Mouse (Mus musculus) liver, embryonic 13.5 days (tissue): ENCODE data around the gene Prim2. TPM values are rescaled to one million over a fixed set of nuclear protein-coding genes. Genes with fewer than 3 reads are reported as not detected.

ENCODE experiments used
- ATAC-seq: fragments of 200-750 bp; cut with Nextera tagmentation; 2 replicates; pipeline ENCODE4 v1.8.0; 2017; ENCODE audit warnings: low read depth, mild to moderate bottlenecking, moderate number of reproducible peaks, moderate library complexity
- DNase-seq: peaks from one replicate; pipeline ENCODE4 v3.0.0; 2022
- H3K27ac ChIP-seq: fragments of 300-500 bp; sonication (generic); 2 replicates; pipeline ENCODE4 v1.5.1; 2015; ENCODE audit warnings: moderate library complexity, mild to moderate bottlenecking, inconsistent platforms
- H3K27me3 ChIP-seq: fragments of 300-500 bp; sonication (generic); 2 replicates; pipeline ENCODE4 v1.6.1; 2015; ENCODE audit warnings: mild to moderate bottlenecking, inconsistent platforms
- H3K36me3 ChIP-seq: fragments of 300-500 bp; sonication (generic); 2 replicates; pipeline ENCODE4 v1.6.1; 2015; ENCODE audit warnings: mild to moderate bottlenecking, inconsistent platforms
- H3K4me1 ChIP-seq: fragments of 300-500 bp; sonication (generic); replicated peaks from 2 replicates; pipeline ENCODE4 v1.6.1; 2015; ENCODE audit warnings: inconsistent platforms
- H3K4me2 ChIP-seq: fragments of 300-500 bp; sonication (generic); 2 replicates; pipeline ENCODE4 v1.6.1; 2015; ENCODE audit warnings: inconsistent platforms, mild to moderate bottlenecking, moderate library complexity
- H3K4me3 ChIP-seq: fragments of 300-500 bp; sonication (generic); replicated peaks from 2 replicates; pipeline ENCODE4 v1.5.1; 2015; ENCODE audit warnings: mild to moderate bottlenecking, inconsistent platforms
- H3K9ac ChIP-seq: fragments of 300-500 bp; sonication (generic); 2 replicates; pipeline ENCODE4 v1.6.1; 2015; ENCODE audit warnings: mild to moderate bottlenecking, inconsistent platforms
- H3K9me3 ChIP-seq: fragments of 300-500 bp; sonication (generic); replicated peaks from 2 replicates; pipeline ENCODE4 v1.6.1; 2016; ENCODE audit warnings: inconsistent platforms
- WGBS: fragments of 180-500 bp; shearing (Covaris S2); methylation state at CpG from one replicate; pipeline ENCODE4 v1.1.7; 2015; ENCODE audit not compliant: insufficient replicate concordance; 5-methylcytosine and 5-hydroxymethylcytosine counted together
- polyA plus RNA-seq: library from polyadenylated mRNA; unstranded; fragments of >200 nt; fragmentation: Nextera tagmentation; extraction: Ambion mirVana; gene quantifications from 2 replicates; pipeline ENCODE4 v1.2.1, GENCODE M21; 2015

The Prim2 gene
- polyA plus RNA-seq, 1 experiment from 2014 or later, result 43.2 TPM

GRCm38 (mm10) chr1:33504371-33504770 lies 165.2 kb downstream of the Prim2 start:
- H3K4me1 ChIP-seq, result peaks cover 11% of the 10 kb centered on the region
- ATAC-seq (no peak), DNase-seq (no peak)
- H3K9ac ChIP-seq, result no peak overlapping the region
- no peak overlapping the region for H3K4me3 ChIP-seq
- 90% methylated on average over 5 of the region's 5 CpGs for WGBS
- H3K27ac ChIP-seq, result no peak overlapping the region
- no peaks in the 10 kb centered on the region for H3K9me3 ChIP-seq
- no peak overlapping the region for H3K4me2 ChIP-seq
- no peaks in the 10 kb centered on the region for H3K27me3 ChIP-seq
- peaks cover 13% of the 10 kb centered on the region for H3K36me3 ChIP-seq

- no peak overlapping the region for H3K4me2 ChIP-seq
- H3K4me1 ChIP-seq, result peaks cover 13% of the 10 kb centered on the region
- ATAC-seq (no peak), DNase-seq (no peak)
- H3K9me3 ChIP-seq, result no peaks in the 10 kb centered on the region
- WGBS, result 37% methylated on average over 7 of the region's 7 CpGs
- no peaks in the 10 kb centered on the region for H3K27me3 ChIP-seq
- no peak overlapping the region for H3K9ac ChIP-seq
- H3K36me3 ChIP-seq, result peaks cover 6% of the 10 kb centered on the region
- H3K4me3 ChIP-seq, result no peak overlapping the region
- H3K27ac ChIP-seq, result no peak overlapping the region
Measured at GRCm38 (mm10) chr1:33502890-33503289, 166.7 kb downstream of the Prim2 start.

GRCm38 (mm10) chr1:33502298-33502697 lies 167.3 kb downstream of the Prim2 start:
- no peak for ATAC-seq
- Histone ChIP-seq H3K4me2 (no peak overlapping the region), H3K27me3 (no peaks in the 10 kb centered on the region), H3K27ac (no peak overlapping the region), H3K4me1 (peaks cover 13% of the 10 kb centered on the region), H3K36me3 (peaks cover 6% of the 10 kb centered on the region), H3K9ac (no peak overlapping the region), H3K4me3 (no peak overlapping the region), H3K9me3 (no peaks in the 10 kb centered on the region)
- no peak for DNase-seq
- 76% methylated on average over 1 of the region's 1 CpGs for WGBS

- Histone ChIP-seq H3K4me1 (peaks cover 13% of the 10 kb centered on the region), H3K9ac (no peak overlapping the region), H3K4me2 (no peak overlapping the region), H3K36me3 (peaks cover 6% of the 10 kb centered on the region), H3K27ac (no peak overlapping the region), H3K9me3 (no peaks in the 10 kb centered on the region), H3K27me3 (no peaks in the 10 kb centered on the region), H3K4me3 (no peak overlapping the region)
- DNase-seq (no peak), ATAC-seq (no peak)
- WGBS, result 82% methylated on average over 9 of the region's 9 CpGs
Measured at GRCm38 (mm10) chr1:33500111-33500510, 169.5 kb downstream of the Prim2 start.

- Histone ChIP-seq H3K27ac (no peak overlapping the region), H3K9me3 (no peaks in the 10 kb centered on the region), H3K36me3 (peaks cover 6% of the 10 kb centered on the region), H3K4me2 (no peak overlapping the region), H3K27me3 (no peaks in the 10 kb centered on the region), H3K4me1 (peaks cover 13% of the 10 kb centered on the region), H3K4me3 (no peak overlapping the region), H3K9ac (no peak overlapping the region)
- ATAC-seq (peak; percentile 54; the same call in 1 of the 2 replicates), DNase-seq (no peak)
- WGBS, result 39% methylated on average over 4 of the region's 4 CpGs
Measured at GRCm38 (mm10) chr1:33499603-33500002, 170.0 kb downstream of the Prim2 start.

- H3K4me3 ChIP-seq, result no peak overlapping the region
- no peaks in the 10 kb centered on the region for H3K27me3 ChIP-seq
- no peak overlapping the region for H3K9ac ChIP-seq
- WGBS, result 77% methylated on average over 4 of the region's 4 CpGs
- H3K27ac ChIP-seq, result no peak overlapping the region
- no peak for ATAC-seq
- no peak overlapping the region for H3K4me2 ChIP-seq
- H3K9me3 ChIP-seq, result no peaks in the 10 kb centered on the region
- no peaks in the 10 kb centered on the region for H3K36me3 ChIP-seq
- DNase-seq, result no peak
- H3K4me1 ChIP-seq, result peaks cover 13% of the 10 kb centered on the region
Measured at GRCm38 (mm10) chr1:33496128-33496527, 173.5 kb downstream of the Prim2 start.

GRCm38 (mm10) chr1:33495586-33495985 lies 174.0 kb downstream of the Prim2 start:
- H3K36me3 ChIP-seq, result no peaks in the 10 kb centered on the region

GRCm38 (mm10) chr1:33495203-33495553 lies 174.4 kb downstream of the Prim2 start:
- Histone ChIP-seq H3K9ac (no peak overlapping the region), H3K9me3 (no peaks in the 10 kb centered on the region), H3K4me3 (no peak overlapping the region), H3K27me3 (no peaks in the 10 kb centered on the region), H3K36me3 (no peaks in the 10 kb centered on the region), H3K4me2 (no peak overlapping the region), H3K4me1 (peaks cover 9% of the 10 kb centered on the region), H3K27ac (no peak overlapping the region)
- ATAC-seq, result no peak
- no peak for DNase-seq
- WGBS, result 83% methylated on average over 8 of the region's 8 CpGs

More at GRCm38 (mm10) chr1:33495586-33495985, 174.0 kb downstream of the Prim2 start:
- no peak for DNase-seq
- Histone ChIP-seq H3K4me1 (peaks cover 13% of the 10 kb centered on the region), H3K27me3 (no peaks in the 10 kb centered on the region), H3K9me3 (no peaks in the 10 kb centered on the region), H3K9ac (no peak overlapping the region), H3K4me2 (no peak overlapping the region), H3K27ac (no peak overlapping the region), H3K4me3 (no peak overlapping the region)
- 76% methylated on average over 3 of the region's 3 CpGs for WGBS
- ATAC-seq, result no peak

GRCm38 (mm10) chr1:33494524-33495202 lies 174.9 kb downstream of the Prim2 start:
- H3K9ac ChIP-seq, result no peak overlapping the region
- DNase-seq, result no peak
- no peak overlapping the region for H3K27ac ChIP-seq
- H3K36me3 ChIP-seq, result no peaks in the 10 kb centered on the region
- no peak overlapping the region for H3K4me2 ChIP-seq
- H3K4me3 ChIP-seq, result no peak overlapping the region
- H3K9me3 ChIP-seq, result no peaks in the 10 kb centered on the region
- 80% methylated on average over 2 of the region's 2 CpGs for WGBS
- H3K4me1 ChIP-seq, result peaks cover 4% of the 10 kb centered on the region
- H3K27me3 ChIP-seq, result no peaks in the 10 kb centered on the region
- ATAC-seq, result no peak

GRCm38 (mm10) chr1:33490220-33490619 lies 179.4 kb downstream of the Prim2 start:
- WGBS, result 77% methylated on average over 6 of the region's 6 CpGs

GRCm38 (mm10) chr1:33488372-33488771 lies 181.2 kb downstream of the Prim2 start:
- WGBS, result 84% methylated on average over 5 of the region's 5 CpGs
- Histone ChIP-seq H3K9me3 (no peaks in the 10 kb centered on the region), H3K27ac (no peak overlapping the region), H3K27me3 (no peaks in the 10 kb centered on the region), H3K4me1 (no peaks in the 10 kb centered on the region), H3K9ac (no peak overlapping the region), H3K4me2 (no peak overlapping the region), H3K4me3 (no peak overlapping the region), H3K36me3 (peaks cover 14% of the 10 kb centered on the region; the same call in 1 of the 2 replicates)
- DNase-seq, result no peak
- no peak for ATAC-seq

More at GRCm38 (mm10) chr1:33490220-33490619, 179.4 kb downstream of the Prim2 start:
- H3K27ac ChIP-seq, result no peak overlapping the region
- 0 out of 2 replicates have a peak, but pooled peaks cover 3% of the 10 kb centered on the region for H3K36me3 ChIP-seq
- ATAC-seq, result no peak
- H3K4me3 ChIP-seq, result no peak overlapping the region
- no peak overlapping the region for H3K4me2 ChIP-seq
- no peaks in the 10 kb centered on the region for H3K27me3 ChIP-seq
- no peaks in the 10 kb centered on the region for H3K4me1 ChIP-seq
- H3K9me3 ChIP-seq, result no peaks in the 10 kb centered on the region
- no peak overlapping the region for H3K9ac ChIP-seq
- DNase-seq, result no peak

GRCm38 (mm10) chr1:33483746-33484145 lies 185.8 kb downstream of the Prim2 start:
- Histone ChIP-seq H3K27me3 (no peaks in the 10 kb centered on the region), H3K9me3 (no peaks in the 10 kb centered on the region), H3K36me3 (peaks cover 45% of the 10 kb centered on the region), H3K4me3 (no peak overlapping the region), H3K4me2 (no peak overlapping the region), H3K27ac (no peak overlapping the region), H3K4me1 (no peaks in the 10 kb centered on the region), H3K9ac (no peak overlapping the region)
- DNase-seq (no peak), ATAC-seq (no peak)
- 45% methylated on average over 3 of the region's 3 CpGs for WGBS
